Mouse (Mus musculus): ENCODE measurements around the gene Il5ra.

DNA sequence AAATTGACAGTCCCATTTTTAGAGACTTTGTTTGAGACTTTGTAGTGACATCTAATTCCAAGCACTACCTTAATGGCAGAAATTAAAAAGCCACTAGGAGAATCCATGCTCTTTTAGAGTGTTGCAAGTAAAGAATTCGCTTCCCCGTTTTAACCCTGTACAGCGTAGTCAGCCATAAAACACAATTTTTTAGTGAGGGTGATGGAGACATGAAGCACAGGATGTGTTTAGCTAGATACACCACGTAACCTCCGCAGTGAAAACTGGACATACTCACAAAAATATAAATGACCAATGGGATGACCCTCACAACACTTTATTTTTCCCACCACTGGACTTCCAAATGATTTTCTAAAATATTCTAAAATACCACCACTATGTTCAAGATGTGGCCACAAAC lies 1.6 kb downstream of the Il5ra start:
- TF ChIP-seq CTCF (IDR thresholded peaks at IDR 0.05; ENCODE audit: insufficient read depth, low read length) (no peak), POLR2A (IDR thresholded peaks at IDR 0.05; ENCODE audit: borderline replicate concordance, extremely low read depth, low read depth, low read length) (no peak)
